Mouse (Mus musculus) B cell, adult 2 months (primary cell): ENCODE measurements around the gene Phc2.
"Not testable (repeated sequence)": the region's sequence is repeated elsewhere in the genome, so short reads cannot be mapped to it uniquely, and the experiment has no call there.

ENCODE experiments used
- DNase-seq, 2 experiments: peaks; one replicate each; pipeline ENCODE4 v3.0.0; 2022

Gene Phc2

GRCm38 (mm10) chr4:128646762-128647161, 7.7 kb upstream of the Phc2 start:
- no peak for DNase-seq

GRCm38 (mm10) chr4:128648567-128649255, 5.8 kb upstream of the Phc2 start:
- DNase-seq = no peak

DNA sequence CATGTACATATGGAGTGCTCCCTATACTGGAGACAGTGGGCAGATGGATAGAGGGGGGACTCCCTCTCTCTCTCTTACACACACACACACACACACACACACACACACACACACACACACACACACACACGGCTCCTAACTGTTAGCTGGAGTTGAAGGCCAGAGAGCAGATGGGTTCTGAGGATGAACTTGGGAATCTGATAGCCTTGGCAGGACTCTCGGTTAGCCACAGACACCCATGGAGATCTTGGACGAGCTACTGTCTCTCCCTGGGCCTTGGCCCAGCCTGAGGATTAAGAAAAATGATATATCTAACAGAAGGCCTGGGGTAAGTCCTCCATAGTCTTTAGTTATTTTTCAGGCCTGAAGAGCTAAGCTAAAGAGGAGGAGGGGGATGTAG, 3.0 kb upstream of the Phc2 start:
- no peak for DNase-seq

DNA sequence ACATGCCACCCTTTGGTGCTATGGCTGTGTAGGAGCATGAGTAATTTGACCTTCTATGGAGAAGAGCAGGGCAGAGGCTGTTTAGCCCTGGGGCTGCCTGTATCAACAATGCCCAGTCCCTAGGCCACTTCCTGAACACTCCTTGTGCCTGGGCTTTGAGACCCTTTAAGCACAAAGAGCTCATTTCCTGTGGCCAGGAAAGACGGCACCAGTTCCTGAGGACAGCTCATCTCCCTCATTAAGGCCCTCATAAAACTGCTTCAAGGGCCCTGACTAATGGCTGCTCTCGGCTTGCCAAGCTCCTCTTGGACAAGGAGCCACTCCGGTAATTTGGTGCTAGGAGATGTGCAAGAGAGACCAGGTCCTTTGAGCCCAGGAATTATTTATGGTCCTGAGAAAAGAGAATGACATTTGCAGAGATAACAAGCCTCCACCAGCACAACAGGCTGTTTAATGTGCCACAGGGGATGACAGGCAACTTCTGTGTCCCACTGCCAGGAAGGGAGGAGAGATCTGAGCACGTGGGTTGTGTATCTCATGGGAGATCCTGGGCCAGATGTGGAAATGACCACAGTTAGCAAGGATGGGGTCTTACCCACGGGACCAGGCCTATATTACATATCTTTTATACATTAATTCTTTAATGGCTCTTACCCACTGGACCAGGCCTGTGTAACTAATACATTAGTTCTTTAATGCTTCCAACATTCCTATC, 1.8 kb upstream of the Phc2 start:
- no peak for DNase-seq

DNA sequence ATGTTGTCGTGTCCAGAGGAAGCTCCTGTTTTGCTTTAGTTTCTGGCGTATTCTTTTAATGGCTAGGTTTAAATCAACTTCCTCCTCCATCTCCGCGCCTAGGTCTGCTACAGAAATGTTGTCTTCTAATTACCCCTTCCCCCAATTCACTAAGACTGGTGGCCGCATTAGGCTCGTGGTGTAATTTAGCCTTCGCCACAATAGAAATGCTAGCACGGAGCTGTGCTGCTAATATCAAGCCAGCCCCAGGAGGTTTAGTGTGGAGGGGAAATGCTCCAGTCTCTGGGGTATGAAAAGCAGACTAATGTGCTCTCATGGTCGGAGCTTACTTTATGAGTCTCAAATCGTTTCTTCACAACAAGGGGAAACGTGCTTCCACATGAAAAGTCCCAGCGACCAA, 944 bp downstream of the Phc2 start:
- DNase-seq = no peak

GRCm38 (mm10) chr4:128660196-128660595, 5.7 kb downstream of the Phc2 start:
- DNase-seq = no peak

GRCm38 (mm10) chr4:128661063-128661462, 6.6 kb downstream of the Phc2 start:
- DNase-seq = no peak

- DNase-seq = peak; percentile 38 to 43
These were observed 9.5 kb downstream of the Phc2 start for GRCm38 (mm10) chr4:128664002-128664401.

- not testable (repeated sequence) for DNase-seq
These were observed 11.9 kb downstream of the Phc2 start for GRCm38 (mm10) chr4:128666362-128666761.

- not testable (repeated sequence) for DNase-seq
These were observed 12.7 kb downstream of the Phc2 start for GRCm38 (mm10) chr4:128667195-128667594.

DNA sequence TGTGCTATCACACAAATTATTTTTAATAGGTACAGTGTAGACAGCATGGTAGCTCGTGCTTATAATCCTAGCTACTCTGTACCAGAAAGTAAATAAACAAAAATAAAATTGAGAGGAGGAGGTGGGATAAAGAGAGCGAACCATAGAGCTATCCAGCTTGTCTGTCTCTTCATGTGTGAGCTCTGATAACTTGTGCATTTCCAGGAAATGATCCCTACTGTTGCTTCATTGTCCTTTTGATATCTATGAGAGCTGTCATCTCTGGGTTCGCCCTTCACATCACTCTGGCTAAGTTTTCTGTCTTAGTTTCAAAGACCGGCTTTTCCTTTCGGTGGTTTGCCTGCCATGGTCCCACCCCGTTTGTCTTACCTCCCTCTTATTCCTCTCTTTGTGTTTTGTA, 14.7 kb downstream of the Phc2 start:
- no peak for DNase-seq

- no peak for DNase-seq
These were observed 16.2 kb downstream of the Phc2 start for GRCm38 (mm10) chr4:128670566-128671191.

- DNase-seq = no peak
These were observed 18.0 kb downstream of the Phc2 start for GRCm38 (mm10) chr4:128672494-128672893.

DNA sequence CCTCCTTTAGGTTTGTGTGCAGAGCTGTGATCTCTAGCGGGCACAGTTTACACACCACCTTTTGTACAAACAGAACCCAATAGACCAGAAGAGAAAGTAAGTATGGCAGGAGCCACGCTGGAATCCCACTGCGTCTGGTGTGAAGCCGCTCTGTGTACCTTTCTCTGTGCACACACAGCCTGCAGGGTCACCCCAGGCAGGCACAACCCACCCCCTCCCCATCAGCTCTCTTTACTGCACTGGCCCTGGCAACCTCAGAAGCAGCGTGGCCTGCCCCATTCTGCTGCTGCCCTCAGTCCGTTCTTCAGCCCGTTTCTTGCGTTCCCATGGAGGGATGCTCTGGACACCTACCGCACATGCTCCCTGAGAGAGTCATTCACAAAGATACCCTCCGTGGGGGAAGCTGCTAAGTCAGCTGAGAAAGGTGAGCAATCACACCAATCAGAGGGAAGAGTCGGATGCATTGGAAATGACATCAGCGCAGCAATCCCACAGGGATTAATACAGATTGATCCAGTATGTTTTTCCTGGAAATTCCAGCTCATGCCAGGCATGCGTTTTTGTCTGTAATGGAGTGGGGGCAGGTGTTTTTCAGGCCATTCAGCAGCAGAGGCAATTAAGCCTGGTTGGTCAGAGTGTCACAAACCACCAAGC, 24.2 kb downstream of the Phc2 start:
- DNase-seq = no peak

DNA sequence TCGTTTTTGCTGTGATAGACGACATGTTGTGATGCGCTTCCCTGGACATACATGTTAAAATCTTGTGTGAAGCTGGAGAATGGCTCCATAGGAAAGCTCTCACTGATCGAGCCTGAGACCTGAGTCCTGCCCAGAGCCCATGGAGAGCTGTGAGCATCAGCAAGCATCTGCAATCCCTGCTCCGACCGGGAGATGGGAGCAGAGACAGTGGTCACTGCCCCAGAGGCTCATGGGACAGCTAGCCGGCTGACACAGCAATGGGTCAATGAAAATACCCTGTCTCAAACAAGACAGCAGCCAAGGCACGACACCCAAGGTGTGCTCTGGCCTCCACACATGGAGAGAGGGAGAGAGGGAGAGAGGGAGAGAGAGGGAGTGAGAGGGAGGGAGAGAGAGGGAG, 26.6 kb downstream of the Phc2 start:
- DNase-seq = no peak

GRCm38 (mm10) chr4:128682281-128682680, 27.8 kb downstream of the Phc2 start:
- no peak for DNase-seq

- no peak for DNase-seq
These were observed 29.2 kb downstream of the Phc2 start for GRCm38 (mm10) chr4:128683706-128684105.

GRCm38 (mm10) chr4:128684108-128684507, 29.6 kb downstream of the Phc2 start:
- no peak for DNase-seq

DNA sequence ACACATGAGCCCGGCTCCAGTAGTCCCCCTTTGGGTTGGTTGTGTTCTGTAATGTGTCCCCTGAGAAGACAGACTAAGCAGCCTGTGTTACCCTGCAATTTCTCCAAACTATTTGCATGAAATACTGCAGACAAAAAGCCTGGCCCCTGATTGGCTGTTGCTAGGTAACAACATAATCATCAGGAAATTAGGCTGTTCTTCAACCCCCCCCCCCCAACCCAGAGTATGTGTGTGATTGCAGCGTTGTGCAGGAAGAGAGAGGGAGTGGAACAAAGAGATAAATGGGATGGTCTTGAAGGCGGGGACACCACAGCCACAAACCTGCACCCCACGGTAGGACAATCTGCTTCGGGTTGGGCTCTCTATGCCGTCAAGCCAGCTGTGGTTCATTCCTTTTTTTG, 34.0 kb downstream of the Phc2 start:
- no peak for DNase-seq

DNA sequence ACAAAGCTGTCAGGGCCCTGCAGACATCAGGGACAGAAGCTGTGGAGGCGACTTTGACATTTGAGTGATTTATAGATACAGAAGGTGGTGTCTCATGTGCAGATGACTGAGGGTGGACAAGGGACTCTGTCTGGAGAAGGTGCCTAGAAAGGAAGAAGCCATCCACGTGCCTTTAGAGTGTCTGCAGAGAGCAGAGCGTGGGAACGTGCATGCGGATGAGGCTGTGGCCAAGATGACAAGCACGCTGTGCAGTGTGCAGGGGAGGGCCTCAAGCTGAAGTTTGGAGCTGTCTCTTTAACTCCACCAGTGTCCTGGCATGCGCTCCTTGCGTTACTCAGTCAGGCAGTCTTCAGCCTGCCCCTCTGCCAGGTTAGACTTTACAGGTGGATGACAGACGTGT, 34.5 kb downstream of the Phc2 start:
- DNase-seq = no peak

DNA sequence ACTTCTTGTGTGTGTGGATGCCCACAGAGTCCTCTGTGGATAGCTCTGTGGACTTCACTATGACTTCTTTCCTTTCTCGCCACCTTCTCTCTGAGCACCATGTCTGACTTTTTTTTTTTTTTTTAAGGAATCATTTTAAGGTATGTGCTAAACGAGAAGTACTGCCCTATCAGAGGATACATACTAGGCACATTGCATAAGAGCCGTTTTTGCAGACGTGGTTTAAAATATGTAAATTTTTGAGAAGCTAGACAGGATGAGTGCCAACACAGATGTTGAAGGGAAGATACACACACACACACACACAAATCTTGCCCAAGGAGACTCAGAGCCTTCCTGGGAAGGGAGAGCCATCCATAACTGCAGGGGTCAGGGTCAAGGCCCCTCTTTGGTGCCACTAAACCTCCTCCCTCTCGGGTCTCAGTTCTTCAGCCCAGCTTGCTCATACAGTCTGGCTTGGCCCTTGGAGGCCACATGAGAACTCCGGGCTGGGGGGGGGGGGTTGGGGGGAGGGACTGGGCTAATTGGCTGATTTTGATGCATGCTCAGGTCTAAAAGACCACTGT, 35.3 kb downstream of the Phc2 start:
- no peak for DNase-seq

DNA sequence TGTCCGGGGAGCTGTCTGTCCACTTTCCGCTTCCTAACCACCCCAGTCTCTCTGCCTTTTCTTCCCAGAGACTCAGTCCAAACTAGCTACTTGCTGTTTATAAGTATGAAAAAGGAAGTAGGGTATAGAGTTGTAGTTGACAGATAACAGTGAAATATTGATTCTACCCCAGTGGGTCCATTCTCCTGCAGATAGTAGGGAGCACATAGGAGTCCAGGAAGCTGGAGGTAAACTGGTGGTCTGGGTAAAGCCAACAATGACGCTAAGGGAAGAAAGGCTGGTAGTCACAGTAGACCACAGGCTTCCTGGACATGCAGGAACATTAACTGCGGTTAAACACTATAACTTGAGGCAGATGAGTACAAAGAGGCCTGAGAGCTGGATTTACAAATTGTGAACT, 36.7 kb downstream of the Phc2 start:
- no peak for DNase-seq
